Mouse (Mus musculus) liver, embryonic 12.5 days (tissue): ENCODE measurements around the gene Elf5. TPM values are rescaled to one million over a fixed set of nuclear protein-coding genes. Genes with fewer than 3 reads are reported as not detected.
A peak's percentile ranks its signal among the peaks of the same experiment; 100 is the strongest.

ENCODE experiments used
- ATAC-seq: fragments of 200-750 bp; cut with Nextera tagmentation; 2 replicates; pipeline ENCODE4 v1.8.0; 2017; ENCODE audit warnings: moderate number of reproducible peaks, mild to moderate bottlenecking, moderate library complexity
- H3K27ac ChIP-seq: fragments of 300-500 bp; sonication (generic); 2 replicates; pipeline ENCODE4 v1.5.1; 2016; ENCODE audit warnings: mild to moderate bottlenecking
- H3K27me3 ChIP-seq: fragments of 300-500 bp; sonication (generic); replicated peaks from 2 replicates; pipeline ENCODE4 v1.6.1; 2016; ENCODE audit warnings: mild to moderate bottlenecking, moderate library complexity
- H3K36me3 ChIP-seq: fragments of 300-500 bp; sonication (generic); 2 replicates; pipeline ENCODE4 v1.6.1; 2016; ENCODE audit warnings: mild to moderate bottlenecking, moderate library complexity
- H3K4me1 ChIP-seq: fragments of 300-500 bp; sonication (generic); 2 replicates; pipeline ENCODE4 v1.6.1; 2016
- H3K4me2 ChIP-seq: fragments of 300-500 bp; sonication (generic); 2 replicates; pipeline ENCODE4 v1.6.1; 2016; ENCODE audit warnings: mild to moderate bottlenecking, moderate library complexity
- H3K4me3 ChIP-seq: fragments of 300-500 bp; sonication (generic); 2 replicates; pipeline ENCODE4 v1.5.1; 2016; ENCODE audit warnings: mild to moderate bottlenecking, moderate library complexity
- H3K9ac ChIP-seq: fragments of 300-500 bp; sonication (generic); 2 replicates; pipeline ENCODE4 v1.6.1; 2016; ENCODE audit warnings: mild to moderate bottlenecking, moderate library complexity
- H3K9me3 ChIP-seq: fragments of 300-500 bp; sonication (generic); replicated peaks from 2 replicates; pipeline ENCODE4 v1.6.1; 2016; ENCODE audit warnings: mild to moderate bottlenecking, moderate library complexity
- whole genome bisulfite sequencing: fragments of 180-500 bp; shearing (Covaris S2); methylation state at CpG from one replicate; pipeline ENCODE4 v1.1.7; 2016; ENCODE audit not compliant: insufficient replicate concordance; 5-methylcytosine and 5-hydroxymethylcytosine counted together
- polyA plus RNA-seq: library from polyadenylated mRNA; unstranded; fragments of >200 nt; fragmentation: Nextera tagmentation; extraction: Ambion mirVana; gene quantifications from 2 replicates; pipeline ENCODE4 v1.2.1, GENCODE M21; 2016

Elf5 gene
- polyA plus RNA-seq, 1 experiment from 2014 or later = not detected

DNA sequence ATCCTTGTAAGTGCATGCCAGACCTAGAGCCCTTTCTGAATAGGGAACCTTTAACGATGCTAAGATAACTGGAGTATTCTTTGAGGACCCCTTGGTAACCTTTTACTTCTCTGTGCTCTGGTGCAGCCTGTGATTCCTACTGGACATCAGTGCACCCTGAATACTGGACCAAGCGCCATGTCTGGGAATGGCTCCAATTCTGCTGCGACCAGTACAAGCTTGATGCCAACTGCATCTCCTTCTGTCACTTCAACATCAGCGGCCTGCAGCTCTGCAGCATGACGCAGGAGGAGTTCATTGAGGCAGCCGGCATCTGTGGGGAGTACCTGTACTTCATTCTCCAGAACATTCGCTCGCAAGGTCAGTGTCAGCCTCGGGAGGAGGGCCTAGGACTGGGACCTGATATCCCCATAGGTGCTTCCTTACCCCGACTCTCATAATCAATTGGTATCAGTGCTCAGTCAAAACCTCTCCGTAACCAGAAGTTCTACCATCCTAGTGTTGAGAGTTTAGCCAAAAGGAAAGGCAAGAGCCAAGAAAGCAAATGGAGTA lies 27.7 kb downstream of the Elf5 start:
- no peaks in the 10 kb centered on the region for H3K9me3 ChIP-seq
- no peak overlapping the region for H3K4me2 ChIP-seq
- no peaks in the 10 kb centered on the region for H3K36me3 ChIP-seq
- WGBS = 74% methylated on average over 11 of the region's 11 CpGs
- no peak overlapping the region for H3K9ac ChIP-seq
- no peak for ATAC-seq
- H3K27me3 ChIP-seq = no peaks in the 10 kb centered on the region; the same call in 1 of the 2 replicates
- H3K4me3 ChIP-seq = no peak overlapping the region
- H3K4me1 ChIP-seq = 0 out of 2 replicates have a peak, but pooled peaks cover 5% of the 10 kb centered on the region
- no peak overlapping the region for H3K27ac ChIP-seq

DNA sequence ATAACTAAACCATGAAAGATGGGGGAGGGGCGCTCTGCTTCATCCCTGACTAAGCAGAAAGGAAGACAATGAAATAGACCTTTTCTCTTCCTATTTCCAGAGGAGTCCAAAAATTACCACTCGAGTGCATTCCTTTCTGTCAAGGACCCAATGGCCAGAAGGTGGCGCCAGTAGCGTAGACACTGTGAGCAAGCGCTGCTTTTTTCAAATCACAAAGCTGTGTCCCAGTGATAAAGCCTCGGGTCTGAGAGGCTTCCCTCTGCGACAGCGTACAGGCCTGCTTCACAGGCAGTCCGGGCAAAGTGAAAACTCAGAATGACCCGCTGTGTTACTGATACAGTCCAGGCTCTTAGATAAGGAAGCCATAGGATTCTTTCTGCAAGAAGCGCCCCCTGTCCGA lies 28.2 kb downstream of the Elf5 start:
- Histone ChIP-seq H3K4me1 (0 out of 2 replicates have a peak, but pooled peaks cover 5% of the 10 kb centered on the region), H3K4me2 (peak overlapping the region; percentile 39), H3K36me3 (no peaks in the 10 kb centered on the region), H3K9ac (no peak overlapping the region), H3K4me3 (no peak overlapping the region), H3K9me3 (no peaks in the 10 kb centered on the region), H3K27ac (no peak overlapping the region), H3K27me3 (no peaks in the 10 kb centered on the region; the same call in 1 of the 2 replicates)
- WGBS = 3% methylated on average over 12 of the region's 12 CpGs
- 0 out of 2 replicates have a peak, but pooled peaks have one; percentile 44 for ATAC-seq

DNA sequence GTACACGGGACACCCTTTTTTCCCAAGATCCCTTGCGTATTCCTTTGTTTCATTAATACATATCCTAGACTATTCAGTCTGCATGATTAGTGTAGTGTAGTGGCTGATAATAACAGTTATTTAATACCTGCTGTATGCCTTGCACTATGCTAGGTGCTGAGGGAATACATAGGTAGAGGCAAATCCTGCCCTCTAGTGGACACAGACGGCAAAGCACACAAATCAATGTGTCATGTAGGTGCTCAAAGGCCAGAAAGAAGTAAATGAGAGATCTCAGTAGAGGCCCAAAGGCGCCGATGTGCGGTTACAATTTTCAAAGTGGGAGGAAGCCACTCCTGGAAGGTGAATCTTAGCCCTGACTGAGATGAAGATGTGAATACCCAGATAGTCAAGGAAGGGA lies 34.3 kb downstream of the Elf5 start:
- H3K27me3 ChIP-seq = peaks cover 4% of the 10 kb centered on the region
- no peak overlapping the region for H3K9ac ChIP-seq
- no peak overlapping the region for H3K4me3 ChIP-seq
- H3K4me2 ChIP-seq = no peak overlapping the region
- H3K9me3 ChIP-seq = no peaks in the 10 kb centered on the region
- no peak for ATAC-seq
- no peaks in the 10 kb centered on the region for H3K4me1 ChIP-seq
- H3K36me3 ChIP-seq = no peaks in the 10 kb centered on the region
- H3K27ac ChIP-seq = no peak overlapping the region
- 45% methylated on average over 6 of the region's 6 CpGs for WGBS

DNA sequence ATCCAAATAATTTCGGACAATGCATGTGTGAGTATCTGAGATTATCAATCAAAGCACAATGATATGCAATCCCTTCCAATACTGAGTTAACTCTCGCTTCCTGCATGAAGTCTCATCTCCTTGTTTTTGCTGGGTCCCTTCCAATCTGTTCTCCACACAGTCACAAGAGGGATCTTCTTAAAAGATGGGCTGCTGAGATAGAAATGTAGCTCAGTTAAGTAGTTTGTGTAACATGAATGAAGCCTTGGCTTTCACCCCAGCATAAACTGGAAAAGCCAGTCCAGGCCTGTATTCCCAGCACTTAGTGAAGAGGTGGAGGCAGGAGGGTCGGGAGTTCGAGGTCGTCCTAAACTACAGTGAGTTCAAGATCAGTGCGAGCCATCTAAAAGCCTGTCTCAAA lies 34.8 kb downstream of the Elf5 start:
- peaks cover 4% of the 10 kb centered on the region for H3K27me3 ChIP-seq
- WGBS = 85% methylated on average over 6 of the region's 6 CpGs
- H3K4me1 ChIP-seq = no peaks in the 10 kb centered on the region
- no peaks in the 10 kb centered on the region for H3K36me3 ChIP-seq
- no peak for ATAC-seq
- no peak overlapping the region for H3K4me3 ChIP-seq
- no peaks in the 10 kb centered on the region for H3K9me3 ChIP-seq
- no peak overlapping the region for H3K9ac ChIP-seq
- H3K4me2 ChIP-seq = no peak overlapping the region
- H3K27ac ChIP-seq = no peak overlapping the region

DNA sequence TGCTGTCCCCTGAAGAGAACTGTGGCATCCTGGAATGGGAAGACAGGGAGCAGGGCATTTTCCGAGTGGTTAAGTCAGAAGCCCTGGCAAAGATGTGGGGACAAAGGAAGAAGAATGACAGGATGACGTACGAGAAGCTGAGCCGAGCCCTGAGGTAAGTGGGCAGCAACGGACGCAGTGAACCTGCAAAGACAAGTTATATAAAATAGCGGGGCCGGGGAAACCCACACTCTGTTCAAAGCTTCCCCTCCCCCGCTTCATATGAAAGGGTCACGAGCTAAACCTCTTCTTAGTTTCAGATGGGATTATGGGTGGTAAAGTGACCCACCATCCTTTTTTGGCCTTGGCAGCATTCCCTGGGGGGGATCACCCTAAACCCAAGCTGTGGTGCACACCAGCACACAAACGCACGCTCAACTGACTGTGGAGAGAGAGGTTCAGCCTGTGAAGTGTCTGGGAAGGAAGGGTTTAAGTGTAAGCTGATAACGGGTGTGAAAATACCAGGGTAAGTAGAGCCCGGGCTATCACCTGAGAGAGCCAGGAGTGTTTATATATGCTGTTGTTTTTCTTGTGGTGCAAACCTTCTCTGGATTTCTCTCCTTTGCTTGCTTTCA lies 37.6 kb downstream of the Elf5 start:
- Histone ChIP-seq H3K27me3 (peaks cover 4% of the 10 kb centered on the region), H3K9me3 (no peaks in the 10 kb centered on the region), H3K9ac (no peak overlapping the region), H3K4me1 (no peaks in the 10 kb centered on the region), H3K36me3 (peaks cover 26% of the 10 kb centered on the region), H3K27ac (no peak overlapping the region), H3K4me2 (no peak overlapping the region), H3K4me3 (no peak overlapping the region)
- ATAC-seq = no peak
- 56% methylated on average over 14 of the region's 14 CpGs for WGBS

DNA sequence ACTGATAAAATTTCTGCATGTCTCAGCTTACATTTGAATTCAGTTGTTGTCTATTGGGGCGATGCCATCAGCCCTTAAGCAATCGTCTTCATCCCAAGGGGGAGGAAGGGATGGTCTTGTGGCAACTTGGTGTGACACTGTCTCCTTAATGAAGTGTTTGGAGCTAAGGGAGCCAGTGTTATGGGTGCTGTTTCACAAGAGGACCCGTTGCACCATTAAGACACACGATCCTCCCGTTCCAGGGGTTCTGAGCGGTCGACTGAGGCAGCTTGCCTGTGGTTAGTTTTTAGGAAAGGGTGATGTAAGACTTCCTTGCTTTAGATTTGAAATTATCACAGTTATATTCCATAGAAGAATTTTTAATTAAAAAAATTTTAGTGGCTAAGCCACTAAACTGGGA lies 38.3 kb downstream of the Elf5 start:
- Histone ChIP-seq H3K27me3 (peaks cover 4% of the 10 kb centered on the region), H3K4me2 (no peak overlapping the region), H3K4me3 (no peak overlapping the region), H3K9me3 (no peaks in the 10 kb centered on the region), H3K27ac (no peak overlapping the region), H3K4me1 (no peaks in the 10 kb centered on the region), H3K9ac (no peak overlapping the region), H3K36me3 (peaks cover 34% of the 10 kb centered on the region)
- 77% methylated on average over 7 of the region's 7 CpGs for WGBS
- no peak; the same call in 1 of the 2 replicates for ATAC-seq

DNA sequence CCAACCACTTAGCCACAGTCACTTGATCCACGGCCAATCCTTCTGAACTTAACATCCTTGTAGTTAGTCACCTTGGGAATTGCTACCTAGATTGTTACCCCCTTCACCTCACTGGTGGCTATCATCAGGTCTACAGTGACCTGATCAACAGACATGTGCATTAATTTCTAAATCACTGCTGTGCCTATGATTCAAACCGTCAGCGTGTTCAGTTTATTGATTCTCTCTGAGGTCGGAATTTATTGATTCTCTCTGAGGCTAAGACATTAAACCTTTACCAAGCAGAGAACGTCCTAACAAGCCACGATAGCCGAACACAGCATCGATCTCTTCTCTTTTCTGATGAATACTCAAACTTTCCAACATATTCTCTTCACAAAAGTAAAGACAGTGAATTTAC lies 38.8 kb downstream of the Elf5 start:
- no peak overlapping the region for H3K27ac ChIP-seq
- no peak overlapping the region for H3K9ac ChIP-seq
- ATAC-seq = no peak
- 82% methylated on average over 8 of the region's 8 CpGs for WGBS
- H3K27me3 ChIP-seq = peaks cover 4% of the 10 kb centered on the region
- H3K4me2 ChIP-seq = no peak overlapping the region
- H3K4me3 ChIP-seq = no peak overlapping the region
- H3K36me3 ChIP-seq = peaks cover 38% of the 10 kb centered on the region
- no peaks in the 10 kb centered on the region for H3K4me1 ChIP-seq
- H3K9me3 ChIP-seq = no peaks in the 10 kb centered on the region

DNA sequence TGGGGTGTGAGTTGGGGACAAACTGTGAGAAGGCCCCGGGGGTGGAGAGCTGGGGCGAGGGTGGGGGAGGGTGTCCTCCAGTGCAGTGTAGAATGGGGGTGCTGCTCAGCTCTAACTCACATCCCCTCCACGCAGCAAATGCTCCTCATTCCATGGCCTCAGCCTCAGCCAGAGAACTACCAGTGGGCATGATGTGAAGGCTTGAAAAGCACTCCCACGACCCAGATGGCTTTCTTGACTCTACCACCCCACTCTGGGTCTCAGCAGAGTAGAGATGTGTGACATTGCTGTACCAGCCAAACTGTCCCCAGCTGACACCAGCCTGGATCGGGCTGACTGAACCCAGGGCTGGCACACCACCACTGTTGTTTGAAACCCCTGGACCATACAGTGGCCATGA lies 41.1 kb downstream of the Elf5 start:
- 78% methylated on average over 5 of the region's 5 CpGs for WGBS
- no peak overlapping the region for H3K4me3 ChIP-seq
- H3K27me3 ChIP-seq = no peaks in the 10 kb centered on the region
- H3K36me3 ChIP-seq = peaks cover 59% of the 10 kb centered on the region
- no peak overlapping the region for H3K4me2 ChIP-seq
- H3K9ac ChIP-seq = no peak overlapping the region
- no peak overlapping the region for H3K27ac ChIP-seq
- H3K9me3 ChIP-seq = no peaks in the 10 kb centered on the region
- no peaks in the 10 kb centered on the region for H3K4me1 ChIP-seq
- no peak for ATAC-seq

DNA sequence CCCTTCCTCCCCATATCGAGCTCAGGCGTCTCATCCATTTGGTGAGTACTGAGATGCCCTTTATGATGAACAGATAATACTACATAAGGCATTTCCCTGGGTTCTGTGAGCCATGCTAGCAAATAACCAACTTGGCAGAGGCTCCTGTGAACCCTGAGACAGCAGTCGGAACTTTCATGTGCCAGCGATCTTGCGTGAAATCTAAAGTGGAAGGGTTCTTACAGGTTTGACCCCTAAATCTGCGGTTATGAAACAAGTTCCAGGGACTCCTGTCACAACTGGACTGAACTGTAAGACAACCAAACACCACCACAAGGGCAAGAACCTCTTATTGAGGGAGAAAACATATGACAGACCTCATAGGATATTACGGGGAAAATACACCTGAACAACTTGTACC lies 44.3 kb downstream of the Elf5 start:
- no peaks in the 10 kb centered on the region for H3K27me3 ChIP-seq
- 94% methylated on average over 7 of the region's 7 CpGs for WGBS
- no peak overlapping the region for H3K4me3 ChIP-seq
- H3K4me2 ChIP-seq = no peak overlapping the region
- H3K4me1 ChIP-seq = peaks cover 18% of the 10 kb centered on the region
- no peak overlapping the region for H3K9ac ChIP-seq
- no peak for ATAC-seq
- peaks cover 91% of the 10 kb centered on the region for H3K36me3 ChIP-seq
- H3K9me3 ChIP-seq = no peaks in the 10 kb centered on the region
- no peak overlapping the region for H3K27ac ChIP-seq

DNA sequence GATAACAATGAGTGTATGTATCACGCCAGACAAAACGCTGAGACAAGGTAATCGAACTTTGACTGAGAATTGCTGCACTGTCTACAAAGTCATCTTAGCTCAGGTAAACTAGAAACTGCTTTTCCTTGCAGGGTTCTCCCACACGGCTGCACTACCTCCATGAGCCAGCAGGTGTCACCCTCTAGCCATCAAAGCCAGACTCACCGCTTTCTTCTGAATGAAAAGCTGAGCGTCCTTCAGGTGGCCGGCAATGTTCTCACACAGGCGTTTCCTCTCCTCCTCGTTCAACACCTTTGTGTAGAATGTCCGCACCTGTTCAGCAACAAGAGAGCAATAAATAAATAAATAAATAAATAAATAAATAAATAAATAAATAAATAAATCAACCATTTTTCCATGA lies 45.2 kb downstream of the Elf5 start:
- Histone ChIP-seq H3K4me3 (no peak overlapping the region), H3K4me1 (peaks cover 19% of the 10 kb centered on the region), H3K36me3 (peaks cover 97% of the 10 kb centered on the region), H3K9me3 (no peaks in the 10 kb centered on the region), H3K4me2 (no peak overlapping the region), H3K9ac (no peak overlapping the region), H3K27ac (no peak overlapping the region), H3K27me3 (no peaks in the 10 kb centered on the region)
- WGBS = 21% methylated on average over 10 of the region's 10 CpGs
- ATAC-seq = no peak

DNA sequence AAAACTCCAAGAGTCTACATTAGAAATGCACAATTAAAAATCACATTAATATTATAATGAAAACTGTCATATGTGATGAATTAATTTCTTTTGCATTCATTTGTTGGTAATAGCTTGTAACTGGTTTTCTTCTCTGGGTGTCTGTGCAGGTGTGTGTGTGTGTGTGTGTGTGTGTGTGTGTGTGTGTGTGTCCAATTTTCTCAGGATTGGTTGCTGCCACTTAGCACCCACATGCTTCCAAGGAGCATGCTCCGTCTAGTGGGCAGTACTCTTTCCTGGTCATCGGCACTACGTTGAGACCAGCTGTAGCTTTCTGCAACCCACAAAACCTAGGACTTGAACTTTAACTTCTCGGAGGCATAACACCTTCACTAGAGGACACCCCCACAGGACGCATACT lies 45.6 kb downstream of the Elf5 start:
- Histone ChIP-seq H3K27ac (no peak overlapping the region), H3K36me3 (peaks cover 97% of the 10 kb centered on the region), H3K9me3 (no peaks in the 10 kb centered on the region), H3K4me3 (no peak overlapping the region), H3K4me2 (no peak overlapping the region), H3K4me1 (peaks cover 19% of the 10 kb centered on the region), H3K9ac (no peak overlapping the region), H3K27me3 (no peaks in the 10 kb centered on the region)
- WGBS = 91% methylated on average over 5 of the region's 5 CpGs
- no peak for ATAC-seq

DNA sequence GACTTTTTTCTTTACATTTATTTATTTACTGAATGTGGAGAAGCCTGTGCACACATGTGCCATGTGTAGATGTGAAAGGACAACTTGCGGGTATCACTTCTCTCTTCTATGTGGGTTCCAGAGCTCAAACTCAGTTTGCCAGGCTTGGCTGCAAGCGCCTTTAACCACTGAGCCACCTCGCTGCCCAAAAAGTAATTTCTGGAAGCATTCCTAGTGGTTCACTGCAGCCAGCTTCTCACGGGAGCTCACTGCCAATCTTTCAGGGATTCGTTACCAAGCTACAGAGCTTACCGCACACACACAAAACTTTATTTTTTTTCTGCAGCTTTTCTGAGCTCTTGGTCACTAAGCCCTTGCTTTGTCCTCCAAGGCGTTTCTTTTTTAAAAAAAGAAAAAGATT lies 46.1 kb downstream of the Elf5 start:
- H3K9ac ChIP-seq = no peak overlapping the region
- 88% methylated on average over 7 of the region's 7 CpGs for WGBS
- no peaks in the 10 kb centered on the region for H3K9me3 ChIP-seq
- H3K4me2 ChIP-seq = no peak overlapping the region
- H3K4me1 ChIP-seq = peaks cover 19% of the 10 kb centered on the region
- ATAC-seq = no peak
- H3K27me3 ChIP-seq = no peaks in the 10 kb centered on the region
- H3K4me3 ChIP-seq = no peak overlapping the region
- H3K36me3 ChIP-seq = peaks cover 97% of the 10 kb centered on the region
- H3K27ac ChIP-seq = no peak overlapping the region

DNA sequence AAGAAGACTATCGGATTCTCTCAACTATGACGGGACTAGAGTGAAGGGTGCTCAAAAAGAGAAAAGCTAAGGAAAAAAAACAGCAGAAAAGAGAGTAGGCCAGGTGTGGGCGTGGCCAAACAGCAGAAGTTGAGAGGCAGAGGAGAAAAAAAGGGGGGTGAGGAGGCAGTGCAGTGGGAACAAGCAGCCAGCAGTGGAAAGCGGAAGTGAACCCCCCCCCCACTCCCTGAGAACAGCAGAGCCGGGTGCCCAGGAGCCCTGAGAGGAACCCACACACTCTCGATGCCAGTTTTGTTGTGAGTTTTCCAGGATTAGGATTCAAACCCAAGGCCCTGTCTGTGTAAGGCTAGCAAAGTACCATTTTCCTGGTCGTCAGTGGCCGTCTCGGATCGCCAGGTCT lies 47.6 kb downstream of the Elf5 start:
- no peak for ATAC-seq
- Histone ChIP-seq H3K9me3 (no peaks in the 10 kb centered on the region), H3K4me3 (no peak overlapping the region), H3K36me3 (peaks cover 97% of the 10 kb centered on the region), H3K27me3 (no peaks in the 10 kb centered on the region), H3K4me1 (peaks cover 19% of the 10 kb centered on the region), H3K27ac (no peak overlapping the region), H3K4me2 (no peak overlapping the region), H3K9ac (no peak overlapping the region)
- 90% methylated on average over 10 of the region's 10 CpGs for WGBS
